11 mouse cellular contexts compared by ENCODE assay signal in the genomic region with DNA sequence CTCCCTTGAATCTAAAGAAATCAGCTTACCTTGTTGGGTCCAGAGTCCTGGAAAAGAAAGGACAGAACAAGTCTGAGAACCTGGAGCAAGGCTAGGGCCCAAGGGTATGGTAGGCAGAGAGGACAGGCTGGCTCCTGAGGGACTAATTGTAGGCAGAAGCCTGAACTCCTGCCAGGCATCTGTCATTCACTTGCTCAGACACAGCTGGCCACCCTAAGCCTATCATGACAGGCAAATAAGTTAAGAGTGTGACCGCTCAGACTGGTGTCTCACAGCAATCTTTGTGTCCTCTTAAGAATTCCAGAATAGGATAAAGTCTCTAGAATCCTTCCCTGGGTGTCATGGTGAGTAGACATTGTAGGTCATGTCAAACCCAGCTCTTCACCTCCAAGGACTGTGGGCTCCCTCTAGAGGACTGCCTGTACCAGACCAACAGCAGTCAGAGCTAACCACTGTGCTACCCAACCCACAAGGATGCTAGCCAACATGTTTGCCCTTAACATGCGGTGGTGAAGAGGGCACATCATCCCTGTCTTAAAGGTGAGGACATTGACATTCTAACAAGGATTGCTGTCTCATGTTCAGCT. TPM values are rescaled to one million over a fixed set of nuclear protein-coding genes. Genes with fewer than 3 reads are reported as not detected.
DNase-seq lines count a peak whose midpoint lies in the region; ATAC-seq and TF ChIP-seq lines count a peak whose summit lies in the region.
"Had no signal": no experiment of that assay in that cellular context is flagged by ENCODE, and none has a peak within 500 bp of the region (broad histone marks: within the 10 kb centered on the region; RNA-seq: fewer than 3 reads in every experiment).

No protein-coding gene starts in this region.

- no peak for TF ChIP-seq EP300 in ES-Bruce4 (IDR thresholded peaks at IDR 0.05; ENCODE audit: insufficient read depth, low read depth, low read length)
- no peak for TF ChIP-seq EP300 in liver, embryonic 14.5 days (IDR thresholded peaks at IDR 0.05; ENCODE audit: low read depth)

- H3K27me3 ChIP-seq in intestine, postnatal 0 days (replicated peaks; ENCODE audit: control insufficient read depth, insufficient read depth, low read length), result no peaks in the 10 kb centered on the region
- H3K27me3 ChIP-seq in intestine, embryonic 16.5 days (replicated peaks; ENCODE audit: control insufficient read depth, insufficient read depth, low read length), result no peaks in the 10 kb centered on the region
- H3K27me3 ChIP-seq in ES-Bruce4 (ENCODE audit: control insufficient read depth, insufficient read depth, low read length, poor library complexity, severe bottlenecking), result no peaks in the 10 kb centered on the region
- no peaks in the 10 kb centered on the region for H3K27me3 ChIP-seq in liver, embryonic 14.5 days (ENCODE audit: control insufficient read depth, insufficient read depth, low read length)
- H3K27me3 ChIP-seq: intestine, embryonic 15.5 days had no signal

- no peak for TF ChIP-seq POLR2A in ES-Bruce4 (IDR thresholded peaks at IDR 0.05; ENCODE audit: insufficient read depth, low read length)

- peak; percentile 67 for TF ChIP-seq CTCF in intestine, postnatal 0 days (IDR thresholded peaks at IDR 0.05; ENCODE audit: low read depth)
- peak; percentile 17 for TF ChIP-seq CTCF in ES-Bruce4 (IDR thresholded peaks at IDR 0.05; ENCODE audit: low read depth, low read length)
- TF ChIP-seq CTCF in liver, embryonic 14.5 days (IDR thresholded peaks at IDR 0.05; ENCODE audit: low read depth), result peak; percentile 65

- H3K4me2 ChIP-seq in intestine, postnatal 0 days (replicated peaks; ENCODE audit: low read depth), result no peak overlapping the region
- H3K4me2 ChIP-seq in intestine, embryonic 16.5 days (ENCODE audit: low read depth, low read length), result no peak overlapping the region
- H3K4me2 ChIP-seq in liver, embryonic 14.5 days (ENCODE audit: low read depth), result no peak overlapping the region
- H3K4me2 ChIP-seq: intestine, embryonic 15.5 days; liver, embryonic 13.5 days had no signal

- no peaks in the 10 kb centered on the region for H3K4me1 ChIP-seq in intestine, postnatal 0 days (replicated peaks; ENCODE audit: control insufficient read depth, insufficient read depth, low read length)
- H3K4me1 ChIP-seq in intestine, embryonic 16.5 days (ENCODE audit: control insufficient read depth, insufficient read depth, low read length), result no peaks in the 10 kb centered on the region
- H3K4me1 ChIP-seq in ES-Bruce4 (ENCODE audit: control insufficient read depth, insufficient read depth, low read length), result no peaks in the 10 kb centered on the region
- H3K4me1 ChIP-seq in liver, embryonic 14.5 days (replicated peaks; ENCODE audit: control insufficient read depth in 2 of 2, insufficient read depth in 2 of 2, low read length in 1 of 2), result no peaks in the 10 kb centered on the region
- H3K4me1 ChIP-seq: intestine, embryonic 15.5 days; liver, embryonic 13.5 days had no signal

- no peak for ATAC-seq in intestine, postnatal 0 days
- no peak for ATAC-seq in intestine, embryonic 16.5 days
- no peak for ATAC-seq in liver, embryonic 14.5 days (ENCODE audit: insufficient read depth)
- ATAC-seq: intestine, embryonic 15.5 days had no signal

- H3K9ac ChIP-seq in intestine, postnatal 0 days (ENCODE audit: low read depth, low read length), result no peak overlapping the region
- no peak overlapping the region for H3K9ac ChIP-seq in intestine, embryonic 16.5 days (ENCODE audit: low read depth, low read length)
- H3K9ac ChIP-seq in ES-Bruce4 (ENCODE audit: low read depth, poor library complexity, severe bottlenecking), result no peak overlapping the region
- H3K9ac ChIP-seq in liver, embryonic 14.5 days (replicated peaks), result no peak overlapping the region
- H3K9ac ChIP-seq: intestine, embryonic 15.5 days; liver, embryonic 13.5 days had no signal

- peak; percentile 65 for DNase-seq in A20 (ENCODE audit: low read depth, low spot score)
- DNase-seq in liver, embryonic 14.5 days (ENCODE audit: low read depth in 3 of 3, low spot score in 3 of 3), result no peak
- DNase-seq in urinary bladder, postnatal 10 days (ENCODE audit: low spot score), result no peak
- no peak for DNase-seq in layer of hippocampus, postnatal 25 days (ENCODE audit: extremely low spot score in 1 of 2, low spot score in 1 of 2)
- DNase-seq: embryo, embryonic 11 days; gastrocnemius, adult 2 months; liver, embryonic 13.5 days had no signal

- H3K4me3 ChIP-seq in intestine, postnatal 0 days (ENCODE audit: low read depth, low read length), result no peak overlapping the region
- no peak overlapping the region for H3K4me3 ChIP-seq in intestine, embryonic 16.5 days (ENCODE audit: low read length)
- no peak overlapping the region for H3K4me3 ChIP-seq in ES-Bruce4 (ENCODE audit: low read depth, low read length)
- no peak overlapping the region for H3K4me3 ChIP-seq in liver, embryonic 14.5 days (ENCODE audit: insufficient read depth in 1 of 2, low read depth in 2 of 2, low read length in 2 of 2)
- H3K4me3 ChIP-seq: gastrocnemius, adult 2 months; intestine, embryonic 15.5 days; liver, embryonic 13.5 days had no signal

- no peaks in the 10 kb centered on the region for H3K36me3 ChIP-seq in intestine, postnatal 0 days (ENCODE audit: control insufficient read depth, insufficient read depth)
- H3K36me3 ChIP-seq in intestine, embryonic 16.5 days (ENCODE audit: control insufficient read depth, insufficient read depth, low read length), result no peaks in the 10 kb centered on the region
- H3K36me3 ChIP-seq in ES-Bruce4 (ENCODE audit: control insufficient read depth, insufficient read depth, low read length, poor library complexity, severe bottlenecking), result no peaks in the 10 kb centered on the region
- H3K36me3 ChIP-seq in liver, embryonic 14.5 days (replicated peaks; ENCODE audit: control insufficient read depth, insufficient read depth, low read depth), result no peaks in the 10 kb centered on the region
- H3K36me3 ChIP-seq: intestine, embryonic 15.5 days; liver, embryonic 13.5 days had no signal

- no peaks in the 10 kb centered on the region for H3K9me3 ChIP-seq in intestine, postnatal 0 days (ENCODE audit: control insufficient read depth)
- no peaks in the 10 kb centered on the region for H3K9me3 ChIP-seq in intestine, embryonic 16.5 days (ENCODE audit: control insufficient read depth, low read length)
- H3K9me3 ChIP-seq in ES-Bruce4 (replicated peaks; ENCODE audit: control insufficient read depth, insufficient read depth, low read length, poor library complexity, severe bottlenecking), result no peaks in the 10 kb centered on the region
- no peaks in the 10 kb centered on the region for H3K9me3 ChIP-seq in liver, embryonic 14.5 days (ENCODE audit: control insufficient read depth, low read length)
- H3K9me3 ChIP-seq: intestine, embryonic 15.5 days; liver, embryonic 13.5 days had no signal

- H3K27ac ChIP-seq in intestine, postnatal 0 days (ENCODE audit: low read depth, low read length), result no peak overlapping the region
- H3K27ac ChIP-seq in intestine, embryonic 16.5 days (ENCODE audit: low read length), result no peak overlapping the region
- H3K27ac ChIP-seq in ES-Bruce4 (ENCODE audit: insufficient read depth, low read length), result no peak overlapping the region
- no peak overlapping the region for H3K27ac ChIP-seq in liver, embryonic 14.5 days
- H3K27ac ChIP-seq: gastrocnemius, adult 2 months; intestine, embryonic 15.5 days; liver, embryonic 13.5 days had no signal

- WGBS in intestine, postnatal 0 days, result 84% methylated on average over 2 of the region's 2 CpGs
- 89% methylated on average over 2 of the region's 2 CpGs for WGBS in intestine, embryonic 16.5 days
- WGBS in liver, embryonic 14.5 days (ENCODE audit: insufficient replicate concordance), result 64% methylated on average over 2 of the region's 2 CpGs

RNA-seq across cellular contexts. Expression of gene Kif1a, which starts 29.4 kb away (rescaled TPM):
- polyA plus RNA-seq in intestine, postnatal 0 days (2015; fragmentation: Nextera tagmentation; extraction: Ambion mirVana), result 7.7 and 8.3 TPM in 2 replicates
- polyA plus RNA-seq in intestine, embryonic 16.5 days (2015; fragmentation: Nextera tagmentation; extraction: Ambion mirVana), result 14.0 and 16.0 TPM in 2 replicates
- polyA plus RNA-seq in ES-Bruce4 (2011; ENCODE audit: insufficient read depth, insufficient read length, low read depth, missing spikeins), result 95.0 and 97.1 TPM in 2 replicates
- 0.07 and 0.16 TPM in 2 replicates for polyA plus RNA-seq in liver, embryonic 14.5 days (2012; rRNA removed)
- polyA plus RNA-seq in liver, embryonic 14.5 days (2014; fragmentation: Nextera tagmentation; extraction: Ambion mirVana), result 0.10 and 0.27 TPM in 2 replicates
- total RNA-seq in layer of hippocampus, postnatal 25 days (2021), result 100 to 1,000 TPM; 592 to 639 TPM

Comparison
In these comparisons a context has a peak if more than half of its experiments do, and no peak if none do; other contexts are left out.
1. CTCF ChIP-seq: peak in every context shown above with its lines; median percentile 67 in intestine, postnatal 0 days; 65 in liver, embryonic 14.5 days; 17 in ES-Bruce4.